In genomic region chr13:14522906-14523269, GRCm38 (mm10) we compare ENCODE assay signal across 9 mouse cellular contexts. TPM values are rescaled to one million over a fixed set of nuclear protein-coding genes. Genes with fewer than 3 reads are reported as not detected.
DNase-seq lines count a peak whose midpoint lies in the region; ATAC-seq and TF ChIP-seq lines count a peak whose summit lies in the region.
"Had no signal": no experiment of that assay in that cellular context is flagged by ENCODE, and none has a peak within 500 bp of the region (broad histone marks: within the 10 kb centered on the region; RNA-seq: fewer than 3 reads in every experiment).

Hecw1 (minus strand) TSS chr13:14523228.

- TF ChIP-seq CTCF in lung, postnatal 0 days (IDR thresholded peaks at IDR 0.05), result no peak
- TF ChIP-seq CTCF in layer of hippocampus, adult 2 months (conservative IDR thresholded peaks at IDR 0.05), result no peak

- WGBS in lung, postnatal 0 days, result 1% methylated on average over 14 of the region's 15 CpGs
- WGBS in forebrain, embryonic 12.5 days, result under 1% methylated on average over 15 of the region's 15 CpGs

- no peak for TF ChIP-seq EP300 in lung, postnatal 0 days (IDR thresholded peaks at IDR 0.05)

- peak within 1 kb of the TSS; percentile 78 for H3K4me2 ChIP-seq in lung, postnatal 0 days (replicated peaks; ENCODE audit: low read depth, low read length)
- H3K4me2 ChIP-seq in forebrain, embryonic 12.5 days, result peak within 1 kb of the TSS; percentile 81

- no peak within 1 kb of the TSS for H3K27ac ChIP-seq in lung, postnatal 0 days (ENCODE audit: low read length)
- H3K27ac ChIP-seq in forebrain, embryonic 12.5 days, result peak within 1 kb of the TSS; percentile 83
- peak within 1 kb of the TSS; percentile 92 for H3K27ac ChIP-seq in layer of hippocampus, adult 2 months

- H3K4me3 ChIP-seq in lung, postnatal 0 days (ENCODE audit: low read depth, low read length), result peak within 1 kb of the TSS; percentile 38
- peak within 1 kb of the TSS; percentile 58 for H3K4me3 ChIP-seq in forebrain, embryonic 12.5 days (replicated peaks)
- peak within 1 kb of the TSS; percentile 76 for H3K4me3 ChIP-seq in layer of hippocampus, adult 2 months

- H3K36me3 ChIP-seq in lung, postnatal 0 days (ENCODE audit: insufficient read depth, low read length), result no peaks in the 10 kb centered on the region
- H3K36me3 ChIP-seq in forebrain, embryonic 12.5 days (replicated peaks), result no peaks in the 10 kb centered on the region

- H3K4me1 ChIP-seq in lung, postnatal 0 days (ENCODE audit: insufficient read depth, low read depth, low read length), result no peaks in the 10 kb centered on the region
- H3K4me1 ChIP-seq in forebrain, embryonic 12.5 days, result peaks cover 4% of the 10 kb centered on the region

- 0 out of 2 replicates have a peak, but pooled peaks cover 6% of the 10 kb centered on the region for H3K27me3 ChIP-seq in lung, postnatal 0 days (replicated peaks; ENCODE audit: insufficient read depth, low read length)
- peaks cover 14% of the 10 kb centered on the region for H3K27me3 ChIP-seq in forebrain, embryonic 12.5 days

- H3K9ac ChIP-seq in lung, postnatal 0 days (replicated peaks; ENCODE audit: low read depth), result no peak within 1 kb of the TSS
- peak within 1 kb of the TSS; percentile 65 for H3K9ac ChIP-seq in forebrain, embryonic 12.5 days

- no peak for ATAC-seq in lung, postnatal 0 days
- peak; percentile 88 for ATAC-seq in forebrain, embryonic 12.5 days (ENCODE audit: low FRiP score)
- peak; percentile 22; the same call in 1 of the 2 replicates for ATAC-seq in megakaryocyte-erythroid progenitor cell, adult 5-6 weeks (replicated peaks; ENCODE audit: low FRiP score, low TSS enrichment, poor library complexity, severe bottlenecking)

- DNase-seq in lung, postnatal 0 days (ENCODE audit: low spot score), result no peak
- no peak for DNase-seq in lung, postnatal 36 days
- peak; percentile 48 to 56 for DNase-seq in layer of hippocampus, adult 2 months (ENCODE audit: low spot score in 2 of 2)
- DNase-seq in telencephalon, adult 2 months (ENCODE audit: low read depth, low spot score), result peak; percentile 74
- no peak for DNase-seq in spleen, adult 18-20 months
- DNase-seq in gastrocnemius, postnatal 25 days, result no peak

- no peaks in the 10 kb centered on the region for H3K9me3 ChIP-seq in lung, postnatal 0 days (ENCODE audit: low read length)
- no peaks in the 10 kb centered on the region for H3K9me3 ChIP-seq in forebrain, embryonic 12.5 days

RNA-seq across cellular contexts. Expression of gene Hecw1, which starts in this region (rescaled TPM):
- polyA plus RNA-seq in lung, postnatal 0 days (2015; fragmentation: Nextera tagmentation; extraction: Ambion mirVana), result 0.10 and 0.15 TPM in 2 replicates
- 17.4 and 19.6 TPM in 2 replicates for polyA plus RNA-seq in forebrain, embryonic 12.5 days (2016; fragmentation: Nextera tagmentation; extraction: Ambion mirVana)
- 10 to 100 TPM; 65.4 to 68.6 TPM for total RNA-seq in layer of hippocampus, adult 2 months (2021)
- not detected in 2 replicates for total RNA-seq in megakaryocyte-erythroid progenitor cell, adult 5-6 weeks (2014; fragmentation: Nextera tagmentation)
- total RNA-seq in megakaryocyte-erythroid progenitor cell, adult 5-6 weeks (2017), result not detected in 2 replicates
- under 1 TPM in 1 of 2 experiments, not detected in 1; 0.11 TPM for total RNA-seq in gastrocnemius, postnatal 25 days (2021)
- total RNA-seq: neutrophil, adult 5-6 weeks had no signal

Comparison
In these comparisons a context has a peak if more than half of its experiments do, and no peak if none do; other contexts are left out.
1. RNA of gene Hecw1 (total RNA-seq): 65.4 to 68.6 TPM in layer of hippocampus, adult 2 months; 0.11 TPM in gastrocnemius, postnatal 25 days and not detected in megakaryocyte-erythroid progenitor cell, adult 5-6 weeks; every median in the first group is over 10 times any median in the second.
2. RNA of gene Hecw1 (polyA plus RNA-seq): 17.4 to 19.6 TPM in forebrain, embryonic 12.5 days; 0.10 to 0.15 TPM in lung, postnatal 0 days; every median in the first group is over 10 times any median in the second.
3. Peak in ATAC-seq in megakaryocyte-erythroid progenitor cell, adult 5-6 weeks; RNA of the gene not detected or under 1 TPM.
4. DNase-seq: peak in layer of hippocampus, adult 2 months (2 of 2) and telencephalon, adult 2 months (single experiment); none in lung, postnatal 0 days (single experiment), lung, postnatal 36 days (single experiment), spleen, adult 18-20 months (0 of 2) and gastrocnemius, postnatal 25 days (single experiment).
5. Peak in every context shown above with its lines, with median percentiles within 50 percentile points of each other: H3K4me3 ChIP-seq.